Mouse (Mus musculus): ENCODE measurements around the gene Cramp1l.
A peak's percentile ranks its signal among the peaks of the same experiment; 100 is the strongest.

The Cramp1l gene

GRCm38 (mm10) chr17:25015655-25016291, at the start of gene Cramp1l, which contains the start of gene Ift140:
Gene Cramp1l, minus strand, starts transcription at chr17:25015788.
Gene Ift140, plus strand, starts transcription at chr17:25016085.
- DNase-seq (ENCODE audit: low spot score in 2 of 2), result peak; percentile 99

- DNase-seq (ENCODE audit: low spot score in 2 of 2), result no peak
These were observed 49.6 kb upstream of the Cramp1l start for GRCm38 (mm10) chr17:25065189-25065588.

GRCm38 (mm10) chr17:25064351-25064750, 48.8 kb upstream of the Cramp1l start:
- no peak for DNase-seq (ENCODE audit: low spot score in 2 of 2)

- no peak for DNase-seq (ENCODE audit: low spot score in 2 of 2)
These were observed 48.3 kb upstream of the Cramp1l start for GRCm38 (mm10) chr17:25063872-25064271.

- DNase-seq (ENCODE audit: low spot score in 2 of 2), result no peak
These were observed 47.7 kb upstream of the Cramp1l start for GRCm38 (mm10) chr17:25063261-25063660.

- no peak for DNase-seq (ENCODE audit: low spot score in 2 of 2)
These were observed 41.5 kb upstream of the Cramp1l start for GRCm38 (mm10) chr17:25057041-25057440.

- no peak for DNase-seq (ENCODE audit: low spot score in 2 of 2)
These were observed 37.7 kb upstream of the Cramp1l start for GRCm38 (mm10) chr17:25053274-25053673.

GRCm38 (mm10) chr17:25047143-25047542, 31.6 kb upstream of the Cramp1l start:
- peak; percentile 69 to 70 for DNase-seq (ENCODE audit: low spot score in 2 of 2)

GRCm38 (mm10) chr17:25045281-25045680, 29.7 kb upstream of the Cramp1l start:
- DNase-seq (ENCODE audit: low spot score in 2 of 2), result peak; percentile 50 to 54

- peak; percentile 80 to 82 for DNase-seq (ENCODE audit: low spot score in 2 of 2)
These were observed 29.3 kb upstream of the Cramp1l start for GRCm38 (mm10) chr17:25044879-25045278.

- DNase-seq (ENCODE audit: low spot score in 2 of 2), result peak; percentile 18 to 21
These were observed 20.6 kb upstream of the Cramp1l start for GRCm38 (mm10) chr17:25036183-25036582.

GRCm38 (mm10) chr17:25016292-25017132, 924 bp upstream of the Cramp1l start:
- peak; percentile 64 to 76 for DNase-seq (ENCODE audit: low spot score in 2 of 2)

GRCm38 (mm10) chr17:25014841-25015570, 582 bp downstream of the Cramp1l start:
- DNase-seq (ENCODE audit: low spot score in 2 of 2), result peak; percentile 14 to 22

- peak; percentile 24 to 26 for DNase-seq (ENCODE audit: low spot score in 2 of 2)
These were observed 1.7 kb downstream of the Cramp1l start for GRCm38 (mm10) chr17:25013606-25014501.

- DNase-seq (ENCODE audit: low spot score in 2 of 2), result no peak
These were observed 8.1 kb downstream of the Cramp1l start for GRCm38 (mm10) chr17:25007480-25007879.

GRCm38 (mm10) chr17:25005102-25005501, 10.5 kb downstream of the Cramp1l start:
- DNase-seq (ENCODE audit: low spot score in 2 of 2), result no peak

GRCm38 (mm10) chr17:24994721-24995120, 20.9 kb downstream of the Cramp1l start:
- no peak for DNase-seq (ENCODE audit: low spot score in 2 of 2)

GRCm38 (mm10) chr17:24987221-24987620, 28.4 kb downstream of the Cramp1l start:
- no peak for DNase-seq (ENCODE audit: low spot score in 2 of 2)

GRCm38 (mm10) chr17:24960852-24961715, 54.5 kb downstream of the Cramp1l start:
- DNase-seq (ENCODE audit: low spot score in 2 of 2), result peak in 1 of 2 experiments; percentile 20
